Mouse (Mus musculus) ES-Bruce4 (cell line): ENCODE data around the gene Gemin4. TPM values are rescaled to one million over a fixed set of nuclear protein-coding genes. Genes with fewer than 3 reads are reported as not detected.
A peak's percentile ranks its signal among the peaks of the same experiment; 100 is the strongest.

Experiments used
- H3K27ac ChIP-seq: 2 replicates; pipeline ENCODE4 v1.5.1; 2012; ENCODE audit warnings: low read length, inconsistent platforms; ENCODE audit not compliant: insufficient read depth
- H3K27me3 ChIP-seq: 2 replicates; pipeline ENCODE4 v1.6.1; 2012; ENCODE audit warnings: mild to moderate bottlenecking, low read length, inconsistent platforms; ENCODE audit not compliant: control insufficient read depth, poor library complexity, insufficient read depth, severe bottlenecking
- H3K36me3 ChIP-seq: 2 replicates; pipeline ENCODE4 v1.6.1; 2012; ENCODE audit warnings: inconsistent platforms, mild to moderate bottlenecking, low read length, moderate library complexity; ENCODE audit not compliant: control insufficient read depth, poor library complexity, insufficient read depth, severe bottlenecking
- H3K4me1 ChIP-seq: one replicate; pipeline ENCODE4 v1.8.1; 2011; ENCODE audit warnings: low read length; ENCODE audit not compliant: control insufficient read depth, insufficient read depth
- H3K4me3 ChIP-seq: 2 replicates; pipeline ENCODE4 v1.5.1; 2011; ENCODE audit warnings: low read depth, mild to moderate bottlenecking, low read length
- H3K9ac ChIP-seq: 2 replicates; pipeline ENCODE4 v1.6.1; 2012; ENCODE audit warnings: low read depth, mild to moderate bottlenecking, inconsistent platforms; ENCODE audit not compliant: poor library complexity, severe bottlenecking
- H3K9me3 ChIP-seq: replicated peaks from 2 replicates; pipeline ENCODE4 v1.6.1; 2012; ENCODE audit warnings: mild to moderate bottlenecking, low read length, inconsistent platforms; ENCODE audit not compliant: control insufficient read depth, poor library complexity, insufficient read depth, severe bottlenecking
- CTCF ChIP-seq: IDR thresholded peaks from one replicate; pipeline ENCODE4 v1.8.1; 2011; ENCODE audit warnings: low read depth, low read length
- EP300 ChIP-seq: IDR thresholded peaks from 2 replicates; pipeline ENCODE4 v1.6.1; 2011; ENCODE audit warnings: low read depth, low read length; ENCODE audit not compliant: insufficient read depth
- POLR2A ChIP-seq: IDR thresholded peaks from one replicate; pipeline ENCODE4 v1.8.1; 2011; ENCODE audit warnings: low read length; ENCODE audit not compliant: insufficient read depth
- polyA plus RNA-seq: library from polyadenylated mRNA; stranded (reverse); fragments of >200 nt; gene quantifications from 2 replicates; pipeline ENCODE4 v1.2.4, GENCODE M21; 2011; ENCODE audit warnings: low read depth; ENCODE audit not compliant: missing spikeins, insufficient read depth, insufficient read length

Gene Gemin4
- 31.6 and 32.2 TPM in 2 replicates for polyA plus RNA-seq

- peaks cover 31% of the 10 kb centered on the region for H3K36me3 ChIP-seq
- H3K9ac ChIP-seq: peak within 1 kb of the TSS; percentile 82
- H3K27ac ChIP-seq: peak within 1 kb of the TSS; percentile 34; the same call in 1 of the 2 replicates
- H3K4me1 ChIP-seq: no peaks in the 10 kb centered on the region
- no peaks in the 10 kb centered on the region for H3K9me3 ChIP-seq
- H3K4me3 ChIP-seq: peak within 1 kb of the TSS; percentile 80
- TF ChIP-seq EP300: peak; percentile 38; the same call in 1 of the 2 replicates
- peak; percentile 50 for TF ChIP-seq POLR2A
- TF ChIP-seq CTCF: peak; percentile 99
- no peaks in the 10 kb centered on the region for H3K27me3 ChIP-seq
These were observed at the start of gene Gemin4, which contains the start of gene Dbil5 for GRCm38 (mm10) chr11:76217390-76217800. Gene Gemin4 (minus strand): TSS chr11:76217664. Gene Dbil5 (plus strand): TSS chr11:76217608.

- Histone ChIP-seq H3K9ac (no peak overlapping the region), H3K27ac (no peak overlapping the region), H3K36me3 (peaks cover 19% of the 10 kb centered on the region), H3K9me3 (no peaks in the 10 kb centered on the region), H3K4me1 (peaks cover 7% of the 10 kb centered on the region), H3K4me3 (no peak overlapping the region), H3K27me3 (no peaks in the 10 kb centered on the region)
- TF ChIP-seq EP300: peak; percentile 87
- TF ChIP-seq POLR2A: no peak
These were observed 45.3 kb upstream of the Gemin4 start for GRCm38 (mm10) chr11:76262611-76263351.

- peaks cover 7% of the 10 kb centered on the region for H3K4me1 ChIP-seq
- no peak overlapping the region for H3K4me3 ChIP-seq
These were observed 43.8 kb upstream of the Gemin4 start for GRCm38 (mm10) chr11:76261224-76261623.

GRCm38 (mm10) chr11:76260208-76261050 is 43.0 kb upstream of the Gemin4 start:
- H3K4me1 ChIP-seq: peaks cover 7% of the 10 kb centered on the region
- TF ChIP-seq POLR2A: no peak
- TF ChIP-seq EP300: no peak
- TF ChIP-seq CTCF: no peak
- no peak overlapping the region for H3K27ac ChIP-seq
- H3K4me3 ChIP-seq: no peak overlapping the region
- peaks cover 19% of the 10 kb centered on the region for H3K36me3 ChIP-seq
- H3K9me3 ChIP-seq: no peaks in the 10 kb centered on the region
- no peak overlapping the region for H3K9ac ChIP-seq
- no peaks in the 10 kb centered on the region for H3K27me3 ChIP-seq

More at GRCm38 (mm10) chr11:76261224-76261623, 43.8 kb upstream of the Gemin4 start:
- Histone ChIP-seq H3K27me3 (no peaks in the 10 kb centered on the region), H3K9ac (no peak overlapping the region), H3K27ac (no peak overlapping the region), H3K36me3 (peaks cover 19% of the 10 kb centered on the region), H3K9me3 (no peaks in the 10 kb centered on the region)
- TF ChIP-seq EP300 (no peak), CTCF (no peak), POLR2A (no peak)

GRCm38 (mm10) chr11:76258511-76258910 is 41.0 kb upstream of the Gemin4 start:
- Histone ChIP-seq H3K4me1 (peaks cover 7% of the 10 kb centered on the region), H3K4me3 (no peak overlapping the region), H3K27me3 (no peaks in the 10 kb centered on the region), H3K36me3 (peaks cover 19% of the 10 kb centered on the region), H3K9ac (no peak overlapping the region), H3K9me3 (no peaks in the 10 kb centered on the region), H3K27ac (no peak overlapping the region)
- TF ChIP-seq EP300 (no peak), POLR2A (no peak), CTCF (no peak)

- Histone ChIP-seq H3K36me3 (peaks cover 19% of the 10 kb centered on the region), H3K4me3 (no peak overlapping the region), H3K9me3 (no peaks in the 10 kb centered on the region), H3K27ac (no peak overlapping the region), H3K9ac (no peak overlapping the region), H3K27me3 (no peaks in the 10 kb centered on the region), H3K4me1 (peaks cover 7% of the 10 kb centered on the region)
- no peak for TF ChIP-seq EP300
- no peak for TF ChIP-seq CTCF
- no peak for TF ChIP-seq POLR2A
These were observed 39.9 kb upstream of the Gemin4 start for GRCm38 (mm10) chr11:76257386-76257785.
